Mouse (Mus musculus) liver (tissue): ENCODE measurements around the gene Dnah2.

Experiments used
- DNase-seq: peaks from one replicate; pipeline ENCODE4 v3.0.0-alpha.2; 2020; ENCODE audit warnings: mixed read lengths

Dnah2 gene

GRCm38 (mm10) chr11:69386758-69387157 lies 162.2 kb downstream of the Dnah2 start:
- no peak for DNase-seq

GRCm38 (mm10) chr11:69384979-69385378 lies 163.9 kb downstream of the Dnah2 start:
- no peak for DNase-seq

DNA sequence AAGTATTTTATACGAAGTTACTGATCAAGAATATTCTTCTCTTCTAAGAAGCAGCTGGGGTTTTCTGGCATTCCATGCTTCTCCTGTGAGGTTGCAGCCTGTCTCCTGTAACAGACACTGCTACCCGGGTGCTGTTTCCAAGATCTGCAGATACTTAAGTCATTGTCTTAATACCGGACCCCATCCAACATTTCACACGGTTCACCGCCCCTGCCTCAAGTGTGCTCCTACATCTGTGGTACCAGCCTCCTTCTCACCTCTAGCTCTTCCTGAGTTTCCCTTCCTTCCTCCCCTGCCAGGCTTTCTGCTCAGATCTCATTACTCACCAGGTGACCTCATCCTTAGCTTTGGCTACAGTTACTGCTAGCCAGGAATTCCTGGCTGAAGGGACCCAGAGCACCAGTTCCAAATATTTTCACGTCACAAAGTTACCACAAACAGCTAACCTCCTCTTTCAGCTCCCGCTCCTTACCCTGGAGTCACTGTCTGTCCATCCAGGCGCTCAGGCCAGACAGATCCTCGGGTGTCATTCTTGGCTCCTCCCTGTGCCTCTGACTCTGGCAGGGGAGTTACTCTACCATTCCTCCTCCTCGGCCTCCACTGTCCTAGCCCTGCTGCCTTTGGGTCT lies 166.3 kb downstream of the Dnah2 start:
- DNase-seq = no peak

- no peak for DNase-seq
Observed at GRCm38 (mm10) chr11:69381356-69381755, 167.6 kb downstream of the Dnah2 start.

- DNase-seq = no peak
Observed at GRCm38 (mm10) chr11:69379600-69379999, 169.3 kb downstream of the Dnah2 start.

DNA sequence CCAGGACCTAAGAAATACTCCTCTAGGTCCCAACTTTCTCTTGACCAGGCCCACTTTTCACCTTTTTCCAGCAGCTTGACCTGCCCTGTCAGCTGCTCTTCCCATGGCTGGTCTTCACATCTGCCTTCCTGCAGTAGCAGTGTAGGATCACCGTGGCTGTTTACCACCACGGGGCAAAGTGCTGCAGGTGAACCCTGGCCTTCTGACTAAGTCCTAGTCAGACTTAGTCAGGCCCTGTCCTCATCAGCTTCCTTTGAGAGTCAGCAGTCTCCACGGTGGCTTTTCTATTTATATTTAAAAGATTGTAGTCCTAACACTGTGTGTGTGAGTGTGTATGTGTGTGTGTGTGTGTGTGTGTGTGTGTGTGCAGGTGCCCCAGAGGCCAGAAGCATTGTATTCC lies 171.1 kb downstream of the Dnah2 start:
- no peak for DNase-seq

DNA sequence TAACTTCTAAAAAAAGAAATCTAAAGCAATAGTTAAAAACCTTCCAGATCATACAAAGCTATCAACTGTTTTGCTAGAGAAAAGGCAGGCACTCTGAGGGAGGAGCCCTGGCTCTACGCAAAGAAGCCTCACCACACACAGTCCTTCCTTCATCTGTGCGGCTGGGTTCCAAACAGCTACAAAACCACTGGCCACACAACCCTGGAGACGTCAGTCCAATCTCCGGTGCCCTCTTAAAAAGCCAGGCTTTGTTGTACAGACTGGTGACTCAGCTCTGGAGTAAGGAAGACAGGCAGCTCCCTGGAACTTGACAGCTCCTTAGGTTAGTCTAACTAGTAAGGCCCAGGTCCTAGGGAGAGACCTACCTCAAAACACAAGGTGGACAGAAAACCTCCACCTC lies 173.3 kb downstream of the Dnah2 start:
- no peak for DNase-seq

- DNase-seq = peak; percentile 80
Observed at GRCm38 (mm10) chr11:69373223-69373965, 175.5 kb downstream of the Dnah2 start.

- peak; percentile 49 for DNase-seq
Observed at GRCm38 (mm10) chr11:69372780-69373170, 176.1 kb downstream of the Dnah2 start.

GRCm38 (mm10) chr11:69372056-69372779 lies 176.7 kb downstream of the Dnah2 start:
- DNase-seq = peak; percentile 54

DNA sequence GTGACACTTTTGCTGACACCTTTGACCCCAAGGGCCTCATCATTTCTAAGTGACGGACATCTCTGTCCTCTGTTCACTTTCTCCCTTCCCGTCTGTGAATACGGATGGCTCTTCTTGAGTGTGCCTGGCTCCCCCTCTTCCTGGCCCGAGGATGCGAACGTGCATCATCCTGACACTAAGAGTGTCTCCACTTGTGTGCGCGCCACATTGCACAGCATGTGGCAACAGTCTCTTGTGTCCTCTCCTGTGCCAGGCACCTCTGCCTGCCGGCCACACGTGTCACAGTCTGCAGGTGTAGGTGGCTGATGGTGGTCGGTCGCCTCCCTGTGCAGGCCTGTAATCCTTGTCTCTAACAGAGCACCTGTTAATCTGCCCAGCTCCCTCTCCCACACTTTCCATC lies 177.3 kb downstream of the Dnah2 start:
- no peak for DNase-seq

GRCm38 (mm10) chr11:69370817-69371215 lies 178.1 kb downstream of the Dnah2 start:
- DNase-seq = no peak
